Mouse (Mus musculus): ENCODE results near the gene Dusp5.
A peak's percentile ranks its signal among the peaks of the same experiment; 100 is the strongest.

Gene Dusp5

DNA sequence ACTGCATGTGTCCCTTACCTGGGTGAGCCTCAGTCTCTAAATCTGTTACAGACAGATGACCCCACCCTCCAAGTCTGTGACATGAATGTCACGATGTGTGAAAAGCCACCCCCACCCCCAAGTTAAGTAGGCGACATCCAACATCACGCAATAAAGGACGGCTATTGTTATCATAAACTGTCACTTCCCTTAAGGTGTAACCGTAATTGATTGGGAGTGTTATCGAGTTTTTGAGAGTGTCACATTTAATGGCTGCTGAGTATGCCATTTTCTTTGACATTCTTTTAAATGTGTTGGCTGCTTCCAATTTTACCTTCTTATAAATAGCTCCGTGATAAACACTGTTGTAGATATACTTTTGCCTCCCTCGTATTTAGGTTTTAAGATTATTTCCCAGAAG, 9.4 kb upstream of the Dusp5 start:
- DNase-seq, result no peak

GRCm38 (mm10) chr19:53519981-53520380, 8.9 kb upstream of the Dusp5 start:
- DNase-seq, result peak; percentile 84

DNA sequence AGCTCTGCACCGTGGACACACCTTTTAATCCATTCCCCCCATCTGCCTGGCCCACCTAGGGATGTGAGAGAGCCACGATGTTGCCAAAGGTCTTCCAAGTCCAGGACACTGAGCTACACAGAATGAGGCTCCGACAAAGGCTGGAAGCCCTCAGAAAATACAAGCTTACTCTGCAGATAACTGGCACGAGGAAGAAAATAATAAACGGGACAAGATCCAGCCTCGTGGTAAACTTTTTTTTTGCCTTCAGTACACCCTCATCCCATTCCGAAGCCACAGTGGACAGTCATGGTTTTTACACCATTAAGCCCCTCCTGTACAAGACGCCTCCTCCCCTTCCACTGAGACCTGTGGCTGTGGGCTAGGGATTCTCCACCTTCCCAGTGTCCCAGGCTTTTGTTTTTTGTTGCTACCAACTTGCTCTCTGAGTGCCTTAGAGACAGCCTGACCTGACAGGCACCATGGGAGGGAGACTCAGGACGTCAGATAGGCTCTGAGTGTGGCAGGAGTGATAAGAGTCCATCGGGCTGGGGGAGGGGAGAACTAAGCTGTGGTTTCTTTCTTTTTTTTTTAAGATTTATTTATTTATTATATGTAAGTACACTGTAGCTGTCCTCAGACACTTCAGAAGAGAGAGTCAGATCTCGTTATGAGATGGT, 7.6 kb upstream of the Dusp5 start:
- DNase-seq, result no peak

DNA sequence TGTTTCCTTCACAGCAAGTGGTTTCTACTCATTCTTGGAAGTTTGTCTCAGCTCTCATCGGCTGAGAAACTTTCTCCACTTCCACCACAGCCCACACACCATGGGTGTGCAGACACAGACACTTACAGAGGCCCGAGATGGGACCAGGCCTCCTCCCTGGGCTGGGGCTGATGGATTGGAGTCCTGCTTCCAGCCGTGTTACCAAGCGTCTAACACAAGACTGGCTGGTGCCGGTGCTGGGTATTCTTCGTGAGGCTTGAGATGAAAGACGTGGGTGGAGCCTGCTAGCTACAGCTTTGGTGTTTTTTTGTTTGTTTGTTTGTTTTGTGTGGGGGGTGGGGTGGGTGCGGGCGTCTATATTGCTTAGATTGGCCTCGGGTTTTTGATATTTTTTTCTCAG, 1.4 kb upstream of the Dusp5 start:
- DNase-seq, result no peak

- DNase-seq, result no peak
Observed at GRCm38 (mm10) chr19:53528131-53528621, 733 bp upstream of the Dusp5 start.

GRCm38 (mm10) chr19:53529455-53529704, 471 bp downstream of the Dusp5 start:
- DNase-seq, result no peak

DNA sequence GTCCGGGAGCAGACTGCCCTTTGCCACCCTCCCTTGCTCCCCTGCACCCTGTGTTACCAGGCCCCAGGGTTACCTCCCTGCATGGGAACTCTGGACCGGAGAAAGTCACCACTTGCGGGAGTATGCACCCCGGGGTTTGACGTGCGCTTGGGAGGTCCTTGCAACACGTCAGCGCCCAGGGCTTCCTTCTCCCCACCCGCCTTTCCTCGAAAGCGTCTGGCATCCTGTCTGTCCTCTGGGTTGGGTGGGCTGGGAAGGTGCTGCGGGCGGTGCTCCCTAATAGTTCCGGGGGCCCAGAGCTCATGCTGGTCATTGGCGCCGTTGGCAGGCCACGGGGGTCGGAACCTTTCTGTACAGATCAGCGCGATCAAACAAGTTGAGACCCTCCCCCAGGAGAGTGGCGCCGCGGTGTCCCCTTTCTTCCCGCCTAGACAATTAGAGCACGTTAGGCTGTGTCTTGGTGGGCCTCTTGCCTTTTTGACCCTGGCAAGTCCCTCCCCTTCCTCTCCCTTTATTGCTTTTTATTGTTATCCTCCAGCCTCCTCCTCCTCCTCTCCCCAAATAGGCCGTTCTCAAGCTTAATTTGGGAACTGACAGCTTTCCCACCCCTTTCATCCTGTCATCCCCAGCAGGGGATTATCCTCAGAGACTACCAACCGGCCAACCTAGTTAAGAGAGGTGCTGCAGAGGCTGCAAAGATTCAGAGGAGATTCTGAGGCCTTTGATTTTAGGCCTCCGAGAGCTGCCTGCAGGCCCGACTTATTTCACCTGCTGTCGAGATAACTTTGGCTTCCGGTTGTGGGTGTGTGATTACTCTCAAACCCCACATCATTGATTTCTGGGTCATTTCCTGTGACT, 1.0 kb downstream of the Dusp5 start:
- peak; percentile 65 for DNase-seq

- no peak for DNase-seq
Observed at GRCm38 (mm10) chr19:53531416-53531815, 2.5 kb downstream of the Dusp5 start.

DNA sequence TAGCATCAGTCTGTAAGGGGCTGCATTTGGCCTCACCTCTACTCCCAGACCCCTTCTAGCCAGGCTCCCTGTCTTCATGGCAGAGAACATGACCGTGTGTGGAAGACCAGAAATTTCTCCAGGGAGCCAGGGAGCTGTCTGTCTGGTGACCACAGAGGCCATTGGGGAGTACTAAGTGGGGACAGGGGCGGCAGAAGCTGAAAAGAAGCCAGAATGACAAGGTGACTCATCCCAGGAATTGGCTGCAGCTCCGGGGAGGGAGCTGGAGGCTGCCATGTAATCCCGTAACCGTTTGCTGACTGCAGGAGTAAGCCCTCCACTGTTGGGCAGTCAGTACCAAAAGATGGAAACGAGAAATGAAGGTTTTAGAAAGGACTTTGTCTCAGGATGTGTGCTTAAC, 3.1 kb downstream of the Dusp5 start:
- DNase-seq, result no peak

- DNase-seq, result no peak
Observed at GRCm38 (mm10) chr19:53532676-53533075, 3.8 kb downstream of the Dusp5 start.

- DNase-seq, result no peak
Observed at GRCm38 (mm10) chr19:53533236-53533635, 4.3 kb downstream of the Dusp5 start.

DNA sequence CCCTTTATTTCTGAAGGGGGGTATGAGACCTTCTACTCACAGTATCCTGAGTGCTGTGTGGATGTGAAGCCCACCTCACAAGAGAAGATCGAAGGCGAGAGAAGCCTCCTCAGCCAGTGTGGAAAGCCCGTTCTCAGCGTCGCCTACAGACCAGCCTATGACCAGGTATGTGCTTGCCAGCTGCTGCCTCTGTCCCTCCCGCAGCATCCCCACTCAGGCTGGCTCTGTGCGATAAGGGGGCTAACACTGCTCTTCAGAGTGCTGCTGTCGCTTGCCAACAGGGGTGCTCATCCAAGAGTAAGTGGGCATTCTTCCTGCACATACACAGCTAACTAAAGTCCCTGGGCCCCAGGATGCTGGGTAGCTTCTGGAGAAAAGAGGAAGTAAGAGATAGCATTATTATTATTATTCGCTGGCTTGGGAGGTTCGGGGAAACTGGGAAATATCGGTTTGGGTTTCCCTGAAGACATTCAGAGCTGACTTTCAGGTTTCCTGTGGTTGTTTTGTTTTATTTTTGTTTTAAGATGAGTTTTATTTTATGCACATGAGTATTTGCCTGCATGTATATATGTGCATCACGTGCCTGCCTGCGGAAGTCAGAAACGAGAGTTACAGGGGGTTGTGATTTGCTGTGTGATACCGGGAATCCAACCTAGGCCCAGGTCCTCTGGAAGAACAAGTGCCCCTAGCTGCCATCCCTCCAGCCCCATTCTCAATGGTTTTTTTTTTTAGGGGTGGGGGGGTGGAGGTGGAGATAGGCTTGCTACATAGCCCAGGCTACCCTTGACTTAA, 5.1 kb downstream of the Dusp5 start:
- no peak for DNase-seq

GRCm38 (mm10) chr19:53534757-53535410, 6.0 kb downstream of the Dusp5 start:
- DNase-seq, result no peak

DNA sequence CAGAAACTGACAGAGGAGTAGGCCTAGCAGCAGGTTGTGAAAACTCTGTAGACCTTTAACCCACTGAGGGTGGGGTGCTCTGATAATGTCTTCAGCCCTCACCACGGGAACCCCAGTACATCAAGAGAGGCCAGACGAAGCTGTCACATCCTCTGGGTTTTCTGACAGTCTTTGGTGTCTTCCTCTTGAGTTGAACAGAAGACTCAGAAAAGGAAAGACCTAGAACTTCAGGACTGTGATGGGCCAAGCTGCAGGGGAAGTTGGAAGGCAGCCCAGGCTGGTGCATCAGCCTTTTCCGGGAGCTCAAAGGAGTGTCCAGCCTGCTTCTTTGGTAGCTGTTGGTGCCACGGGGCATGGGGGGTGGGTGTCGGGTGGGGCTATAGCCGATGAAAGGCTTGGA, 6.5 kb downstream of the Dusp5 start:
- DNase-seq, result no peak

DNA sequence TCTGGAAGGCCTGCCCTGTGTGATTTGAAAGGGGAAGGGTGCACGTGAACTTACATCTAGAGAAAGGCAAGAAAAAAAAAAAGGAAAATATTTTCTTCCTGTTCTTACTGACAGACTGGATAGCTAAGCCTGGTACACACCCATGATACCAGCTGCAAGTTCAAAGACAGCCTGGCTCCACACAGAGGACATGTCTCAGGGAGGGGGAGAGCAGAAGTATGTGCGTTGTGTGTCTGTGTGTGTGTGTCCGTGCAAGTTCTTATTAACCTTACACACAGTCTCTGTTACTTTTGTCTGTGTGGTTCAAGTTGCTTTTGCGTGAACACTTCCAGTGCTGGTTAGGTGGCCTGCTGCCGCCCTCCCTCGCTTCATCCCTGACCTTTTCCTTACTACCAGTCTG, 7.3 kb downstream of the Dusp5 start:
- DNase-seq, result no peak

DNA sequence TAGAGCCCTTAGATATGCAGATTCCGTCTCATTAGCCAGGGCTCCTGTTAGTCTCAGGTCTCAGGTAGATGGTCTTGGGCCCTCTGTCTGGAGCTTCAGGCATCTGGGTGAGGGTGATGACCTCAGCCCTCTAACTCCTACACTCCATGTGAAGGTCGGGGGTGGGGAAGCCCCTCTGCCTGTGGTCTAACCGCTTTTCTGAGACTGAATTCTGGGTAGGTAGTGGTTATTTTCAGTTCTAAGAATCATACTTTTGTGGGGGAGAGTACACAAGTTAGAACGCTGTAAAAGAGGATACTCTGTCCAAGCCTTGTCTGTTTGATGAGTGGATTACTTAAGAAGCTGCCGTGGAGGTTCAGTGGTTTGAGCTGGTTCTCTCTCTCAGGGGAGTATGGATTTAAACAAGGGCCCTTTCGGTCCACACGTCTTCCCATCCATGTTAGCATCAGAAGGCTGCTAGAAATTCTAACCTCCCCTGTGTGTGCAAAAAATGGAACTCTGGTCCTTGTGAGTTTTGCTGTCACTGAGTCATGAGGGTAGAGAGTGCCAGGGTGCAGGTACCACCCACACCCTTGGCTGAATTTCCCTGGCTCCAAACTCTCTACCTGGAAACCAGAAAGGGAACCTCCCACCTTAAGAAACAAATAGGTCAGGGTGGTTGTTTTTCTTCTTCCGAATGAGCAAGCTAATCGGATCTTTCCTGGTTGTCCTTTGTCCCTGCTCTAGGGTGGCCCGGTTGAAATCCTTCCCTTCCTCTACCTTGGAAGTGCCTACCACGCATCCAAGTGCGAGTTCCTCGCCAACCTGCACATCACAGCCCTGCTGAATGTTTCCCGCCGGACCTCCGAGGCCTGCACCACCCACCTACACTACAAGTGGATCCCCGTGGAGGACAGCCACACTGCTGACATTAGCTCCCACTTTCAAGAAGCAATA, 8.1 kb downstream of the Dusp5 start:
- peak; percentile 57 for DNase-seq

DNA sequence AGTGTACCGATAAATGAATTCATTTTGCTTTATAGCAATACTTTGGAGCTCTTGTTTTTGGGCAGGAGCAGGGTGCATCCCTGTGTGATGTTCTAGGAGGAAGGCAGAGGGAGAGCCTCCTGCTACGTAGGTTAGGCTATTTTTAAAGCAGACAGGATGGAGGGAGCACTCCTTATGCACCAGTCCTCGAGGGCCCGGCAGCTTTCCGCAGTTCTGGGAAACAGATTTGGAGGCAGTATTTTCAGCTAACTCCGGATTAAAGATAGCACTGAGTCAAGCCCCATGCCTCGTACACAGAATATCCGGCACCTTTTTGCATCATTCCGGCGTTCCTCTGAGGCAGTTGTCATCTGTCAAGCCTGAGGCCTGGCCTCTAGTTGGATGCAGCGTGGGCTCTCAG, 9.1 kb downstream of the Dusp5 start:
- no peak for DNase-seq

- no peak for DNase-seq
Observed at GRCm38 (mm10) chr19:53538796-53539195, 9.9 kb downstream of the Dusp5 start.

DNA sequence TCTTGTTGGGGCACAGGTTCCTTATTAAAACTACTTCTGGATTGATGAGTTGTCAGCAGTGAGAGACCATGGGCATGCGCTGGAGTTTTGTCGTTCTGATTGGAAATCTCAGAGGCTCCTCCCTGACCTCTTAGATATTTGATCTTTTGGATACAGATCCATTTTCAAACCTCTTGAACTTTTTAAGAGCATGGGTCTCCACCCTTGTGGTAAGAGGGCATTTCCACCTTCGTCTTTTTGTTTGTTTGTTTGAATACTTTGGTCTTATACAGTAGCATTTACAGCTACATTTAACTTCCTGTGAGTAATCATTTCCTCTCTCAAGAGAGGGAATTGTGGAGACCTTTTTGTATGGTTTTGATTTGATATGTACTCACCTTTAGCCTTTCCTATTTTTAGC, 10.4 kb downstream of the Dusp5 start:
- no peak for DNase-seq

- DNase-seq, result no peak
Observed at GRCm38 (mm10) chr19:53543602-53544001, 14.7 kb downstream of the Dusp5 start.

GRCm38 (mm10) chr19:53544923-53545561, 16.1 kb downstream of the Dusp5 start:
- DNase-seq, result no peak

- DNase-seq, result no peak
Observed at GRCm38 (mm10) chr19:53547597-53547996, 18.7 kb downstream of the Dusp5 start.

All from thymus, postnatal 25 days (tissue).